Mouse (Mus musculus) midbrain, embryonic 14.5 days (tissue): ENCODE data around the gene Kdelr2. TPM values are rescaled to one million over a fixed set of nuclear protein-coding genes. Genes with fewer than 3 reads are reported as not detected.

Source experiments
- ATAC-seq: fragments of 200-750 bp; cut with Nextera tagmentation; 2 replicates; pipeline ENCODE4 v1.8.0; 2017; ENCODE audit warnings: moderate number of reproducible peaks, moderate library complexity; ENCODE audit not compliant: low FRiP score, low TSS enrichment
- DNase-seq: peaks from one replicate; pipeline ENCODE4 v3.0.0-alpha.2; 2015
- H3K27ac ChIP-seq: fragments of 300-500 bp; sonication (generic); replicated peaks from 2 replicates; pipeline ENCODE4 v1.5.1; 2014; ENCODE audit warnings: mild to moderate bottlenecking, low read depth, low read length, moderate library complexity
- H3K27me3 ChIP-seq: fragments of 300-500 bp; sonication (generic); 2 replicates; pipeline ENCODE4 v1.6.1; 2014; ENCODE audit warnings: low read length, control low read depth, mixed read lengths; ENCODE audit not compliant: control insufficient read depth, insufficient read depth
- H3K36me3 ChIP-seq: fragments of 300-500 bp; sonication (generic); 2 replicates; pipeline ENCODE4 v1.6.1; 2014; ENCODE audit warnings: low read length, control low read depth; ENCODE audit not compliant: control insufficient read depth, insufficient read depth
- H3K4me1 ChIP-seq: fragments of 300-500 bp; sonication (generic); 2 replicates; pipeline ENCODE4 v1.6.1; 2014; ENCODE audit warnings: mild to moderate bottlenecking, antibody characterized with exemption, low read length, control low read depth; ENCODE audit not compliant: control insufficient read depth, insufficient read depth
- H3K4me2 ChIP-seq: fragments of 300-500 bp; sonication (generic); 2 replicates; pipeline ENCODE4 v1.6.1; 2014; ENCODE audit warnings: mild to moderate bottlenecking, low read length, moderate library complexity
- H3K4me3 ChIP-seq: fragments of 300-500 bp; sonication (generic); replicated peaks from 2 replicates; pipeline ENCODE4 v1.5.1; 2014; ENCODE audit warnings: low read depth, low read length
- H3K9ac ChIP-seq: fragments of 300-500 bp; sonication (generic); replicated peaks from 2 replicates; pipeline ENCODE4 v1.6.1; 2014; ENCODE audit warnings: mild to moderate bottlenecking, low read length, moderate library complexity
- H3K9me3 ChIP-seq: fragments of 300-500 bp; sonication (generic); 2 replicates; pipeline ENCODE4 v1.6.1; 2016; ENCODE audit warnings: low read length, control low read depth, mixed read lengths; ENCODE audit not compliant: control insufficient read depth
- WGBS: fragments of 180-500 bp; shearing (Covaris S2); extraction: QIAGEN DNeasy Blood & Tissue Kit; methylation state at CpG from one replicate; pipeline ENCODE4 v1.1.7; 2014; 5-methylcytosine and 5-hydroxymethylcytosine counted together
- polyA plus RNA-seq: library from polyadenylated mRNA; unstranded; fragments of >200 nt; fragmentation: Nextera tagmentation; extraction: Ambion mirVana; gene quantifications from 2 replicates; pipeline ENCODE4 v1.2.1, GENCODE M21; 2014

Kdelr2 gene
- polyA plus RNA-seq, 1 experiment from 2014 or later: 139 TPM

DNA sequence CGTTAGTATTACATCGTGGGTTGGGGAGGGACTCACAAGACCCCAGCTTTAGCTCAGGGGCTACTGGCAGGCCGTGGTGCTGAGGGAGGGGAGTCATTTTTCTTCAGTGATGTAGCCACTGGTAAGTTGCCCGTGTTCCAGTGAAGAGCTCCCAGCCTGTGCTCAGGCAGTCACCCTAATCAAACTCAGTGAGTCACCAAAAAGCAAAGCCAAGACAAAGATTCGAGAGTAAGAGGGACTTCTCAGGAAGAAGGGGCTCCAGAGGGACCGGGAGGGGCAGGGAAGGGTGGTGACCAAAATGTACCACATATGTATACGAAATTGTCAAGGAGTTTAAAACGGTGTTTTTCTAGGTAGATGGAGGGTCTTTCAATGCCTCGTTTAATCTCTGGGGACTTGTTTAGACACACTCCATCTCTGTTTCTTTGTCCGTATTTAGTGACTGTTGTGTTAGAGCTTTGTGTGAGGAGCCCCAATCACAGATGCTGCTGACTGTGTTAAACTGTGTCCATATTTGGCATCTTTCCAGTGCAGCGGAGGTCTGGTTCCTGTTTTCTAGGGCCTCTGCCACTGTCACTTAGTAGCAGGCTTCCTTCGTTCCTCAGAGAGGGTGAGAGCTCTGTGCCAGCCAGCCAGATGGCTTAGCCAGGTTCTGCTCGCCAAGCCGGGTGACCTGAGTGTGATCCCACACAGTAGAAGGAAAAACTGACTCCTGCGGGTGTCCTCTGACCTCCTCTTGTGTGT, 67.0 kb downstream of the Kdelr2 start:
- ATAC-seq (no peak), DNase-seq (peak; percentile 40)
- no peak overlapping the region for H3K27ac ChIP-seq
- H3K4me1 ChIP-seq: peaks cover 4% of the 10 kb centered on the region; the same call in 1 of the 2 replicates
- H3K27me3 ChIP-seq: no peaks in the 10 kb centered on the region
- H3K36me3 ChIP-seq: peaks cover 57% of the 10 kb centered on the region
- no peaks in the 10 kb centered on the region for H3K9me3 ChIP-seq
- WGBS: 85% methylated on average over 15 of the region's 15 CpGs
- no peak overlapping the region for H3K4me2 ChIP-seq
- no peak overlapping the region for H3K4me3 ChIP-seq
- no peak overlapping the region for H3K9ac ChIP-seq

GRCm38 (mm10) chr5:143471165-143471546, 67.5 kb downstream of the Kdelr2 start:
- Histone ChIP-seq H3K4me2 (no peak overlapping the region), H3K36me3 (peaks cover 63% of the 10 kb centered on the region)
- WGBS: 96% methylated on average over 3 of the region's 3 CpGs

More at GRCm38 (mm10) chr5:143471165-143471546, 67.5 kb downstream of the Kdelr2 start:
- ATAC-seq (no peak), DNase-seq (no peak)
- Histone ChIP-seq H3K27ac (no peak overlapping the region), H3K9ac (no peak overlapping the region), H3K4me1 (no peaks in the 10 kb centered on the region), H3K27me3 (no peaks in the 10 kb centered on the region), H3K9me3 (no peaks in the 10 kb centered on the region), H3K4me3 (no peak overlapping the region)

Other genes starting within 250 kb of the Kdelr2 start
- gene Rbak, start 223.1 kb upstream of the Kdelr2 start, polyA plus RNA-seq: 12.3 and 13.9 TPM in 2 replicates
- gene Spdye4b, start 222.8 kb upstream of the Kdelr2 start, polyA plus RNA-seq: not detected in 2 replicates
- not detected in 2 replicates for gene Spdye4a, start 176.9 kb upstream of the Kdelr2 start, polyA plus RNA-seq
- gene Zfp12, start 168.7 kb upstream of the Kdelr2 start, polyA plus RNA-seq: 20.4 and 25.2 TPM in 2 replicates
- 6.9 and 7.8 TPM in 2 replicates for gene Zfp316, start 133.8 kb upstream of the Kdelr2 start, polyA plus RNA-seq
- 0.13 TPM in 1 of 2 replicates, not detected in the other for gene Zfp853, start 110.2 kb upstream of the Kdelr2 start, polyA plus RNA-seq
- 30.0 and 30.8 TPM in 2 replicates for gene E130309D02Rik, start 88.5 kb upstream of the Kdelr2 start, polyA plus RNA-seq
- 75.1 and 84.3 TPM in 2 replicates for gene Zdhhc4, start 74.6 kb upstream of the Kdelr2 start, polyA plus RNA-seq
- 0.29 and 0.31 TPM in 2 replicates for gene Grid2ip, start 46.5 kb upstream of the Kdelr2 start, polyA plus RNA-seq
- gene Daglb, start 60.7 kb downstream of the Kdelr2 start, polyA plus RNA-seq: 17.6 and 17.8 TPM in 2 replicates
- 425 and 463 TPM in 2 replicates for gene Rac1, start 124.2 kb downstream of the Kdelr2 start, polyA plus RNA-seq
- gene Cyth3, start 218.6 kb downstream of the Kdelr2 start, polyA plus RNA-seq: 34.5 and 38.0 TPM in 2 replicates